Mouse (Mus musculus): ENCODE measurements around the gene Pigo. TPM values are rescaled to one million over a fixed set of nuclear protein-coding genes. Genes with fewer than 3 reads are reported as not detected.

Gene Pigo
- total RNA-seq, 2 experiments from 2014 or later = 26.1 to 26.4 TPM

DNA sequence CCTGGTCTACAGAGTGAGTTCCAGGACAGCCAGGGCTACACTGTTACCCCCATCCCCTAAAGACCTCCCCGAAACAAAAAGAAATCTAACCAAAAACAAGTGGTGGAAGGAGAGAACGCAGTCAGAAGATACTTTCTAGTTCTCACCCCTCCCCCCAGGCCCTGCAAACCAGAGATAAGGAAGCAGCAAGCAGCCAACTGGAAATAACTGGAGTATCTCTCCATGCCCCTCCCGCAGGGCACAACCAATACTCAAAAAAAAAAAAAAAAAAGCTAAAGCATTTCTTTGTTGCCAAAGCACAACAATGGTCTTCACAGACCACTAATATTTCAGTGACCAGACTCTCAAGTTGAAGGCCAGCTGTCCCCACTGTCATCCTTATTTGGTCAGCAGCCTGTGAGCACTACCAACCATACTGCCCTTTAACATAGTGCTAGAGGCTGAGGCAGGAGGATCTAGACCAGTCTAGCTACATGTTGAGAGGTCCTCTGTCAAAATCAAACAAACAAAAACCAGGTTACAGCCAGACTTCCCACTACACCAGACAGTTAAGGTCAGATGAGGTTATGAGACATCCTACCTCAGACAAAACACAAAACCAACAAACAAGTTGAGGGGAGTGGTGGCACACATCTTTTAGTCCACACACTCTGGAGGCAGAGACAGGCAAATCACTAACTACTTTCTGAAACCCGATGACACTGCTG is 12.4 kb upstream of the Pigo start:
- DNase-seq (ENCODE audit: low spot score in 2 of 2) = no peak

DNA sequence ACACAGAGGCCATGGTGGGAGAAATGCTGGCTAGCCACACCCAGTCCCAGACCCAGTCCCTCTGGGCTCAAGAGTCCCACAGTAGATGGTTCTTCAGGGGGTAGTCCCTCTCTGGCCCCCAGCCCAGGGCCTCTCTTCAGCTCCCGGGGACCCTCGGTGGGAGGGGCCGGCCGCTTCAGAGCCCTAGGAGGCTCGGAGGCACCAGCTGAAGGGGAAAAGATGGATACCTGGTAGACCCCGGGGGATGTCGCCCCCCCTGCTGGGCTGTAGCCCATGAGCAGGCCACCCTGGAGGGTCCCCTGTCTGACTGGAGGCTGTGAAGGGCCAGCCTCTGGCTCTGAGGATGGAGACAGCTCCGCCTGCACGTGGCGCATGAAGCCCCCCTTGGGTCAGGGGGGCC is 10.7 kb upstream of the Pigo start:
- DNase-seq (ENCODE audit: low spot score in 2 of 2) = no peak

DNA sequence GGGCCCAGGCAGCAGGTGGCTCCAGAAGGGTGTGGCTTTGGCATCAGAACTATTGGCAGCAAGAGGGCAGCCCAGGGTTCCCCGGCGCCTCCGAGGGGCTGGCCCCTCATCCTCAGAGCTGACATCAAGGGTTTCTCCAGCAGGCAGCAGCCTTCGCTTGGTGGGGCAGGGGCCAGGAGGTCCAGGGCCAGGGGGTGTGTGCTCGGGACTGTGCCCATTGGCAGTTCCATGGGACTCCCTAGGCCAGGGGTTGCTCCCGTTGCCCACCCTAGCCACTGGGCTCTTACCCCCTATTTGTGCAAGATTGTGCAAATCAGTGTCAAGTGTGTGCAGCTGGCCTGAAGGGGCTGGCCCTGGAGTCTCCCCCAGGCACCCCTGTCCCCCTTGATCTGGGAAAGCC is 10.2 kb upstream of the Pigo start:
- no peak for DNase-seq (ENCODE audit: low spot score in 2 of 2)

DNA sequence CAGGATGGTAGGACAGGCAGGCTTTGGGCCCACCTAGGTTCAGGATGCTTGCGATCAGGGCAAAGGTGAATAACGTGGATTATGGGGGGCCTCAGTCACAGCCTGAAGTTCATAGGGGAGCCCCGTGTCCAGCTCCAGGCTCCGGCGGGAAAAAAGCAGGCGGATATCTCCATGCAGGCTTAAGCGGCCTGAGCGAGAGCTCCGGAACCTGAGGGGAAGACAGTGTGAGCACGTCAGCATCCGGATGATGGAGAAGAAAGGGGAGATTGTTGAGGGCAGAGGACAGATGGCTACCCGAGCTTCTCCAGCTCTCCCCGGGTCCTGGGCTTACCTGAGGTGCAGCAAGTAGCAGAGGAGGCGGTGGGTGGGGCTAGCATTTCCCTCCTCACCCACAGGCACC is 7.9 kb upstream of the Pigo start:
- no peak for DNase-seq (ENCODE audit: low spot score in 2 of 2)

DNA sequence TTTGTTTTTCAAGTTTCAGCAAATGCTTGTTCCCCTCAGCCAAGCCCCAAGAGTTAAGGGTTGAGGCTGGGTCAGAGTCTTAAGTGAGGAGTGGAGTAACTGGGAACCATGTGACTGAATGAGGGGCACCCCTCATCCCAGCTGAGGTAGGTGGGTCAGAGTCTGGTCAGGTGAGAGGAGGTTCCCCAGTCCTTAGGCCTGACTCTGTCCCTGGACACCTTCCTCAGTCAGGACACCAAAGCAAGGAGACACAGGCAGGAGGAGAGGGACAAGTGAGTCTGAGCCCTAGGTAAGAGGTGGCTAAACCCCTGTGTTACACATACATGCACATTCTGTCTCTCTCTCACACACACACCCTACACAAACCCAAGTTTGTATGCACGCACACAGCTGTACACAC is 6.9 kb upstream of the Pigo start:
- DNase-seq (ENCODE audit: low spot score in 2 of 2) = no peak

DNA sequence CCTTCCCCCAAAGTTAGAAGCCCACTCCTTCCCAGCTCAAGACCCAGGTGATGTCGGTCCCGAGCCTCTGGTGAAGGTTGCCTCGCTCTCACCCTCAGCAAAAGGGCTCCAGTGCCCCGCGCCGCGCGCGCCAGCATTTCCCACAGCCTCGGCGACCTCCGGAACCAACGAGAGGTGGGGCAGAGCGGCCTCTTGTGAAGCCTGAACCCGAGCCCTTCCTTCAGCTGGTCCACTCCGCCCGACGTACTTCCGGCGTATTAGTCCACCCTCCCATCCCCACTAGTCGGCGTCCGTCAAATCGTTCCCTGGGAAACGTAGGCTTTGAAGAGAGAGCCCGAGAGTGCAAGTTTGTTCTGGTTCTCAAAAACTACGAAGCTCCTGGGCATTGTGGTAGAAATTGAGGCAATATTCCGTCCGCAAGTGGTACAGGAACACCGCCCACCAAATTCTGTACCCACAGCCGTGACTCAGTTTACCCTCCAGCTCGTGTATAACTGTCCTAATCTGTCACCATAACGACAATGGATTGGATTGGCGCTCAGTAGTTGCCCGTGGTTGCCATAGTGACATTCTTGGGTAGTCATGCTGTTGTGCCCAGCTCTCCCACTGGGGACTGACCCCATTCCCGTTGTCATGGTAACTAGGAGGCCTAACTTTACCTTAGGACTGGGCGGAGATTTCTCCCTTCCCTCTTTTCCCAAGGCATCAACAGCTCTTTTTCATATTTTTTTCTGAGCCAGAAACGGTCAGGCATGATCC is 5.8 kb upstream of the Pigo start, which contains the start of gene Stoml2:
Stoml2 (minus strand) TSS at position 474 of the 759 bp plus-strand sequence.
- peak; percentile 93 to 95 for DNase-seq (ENCODE audit: low spot score in 2 of 2)

DNA sequence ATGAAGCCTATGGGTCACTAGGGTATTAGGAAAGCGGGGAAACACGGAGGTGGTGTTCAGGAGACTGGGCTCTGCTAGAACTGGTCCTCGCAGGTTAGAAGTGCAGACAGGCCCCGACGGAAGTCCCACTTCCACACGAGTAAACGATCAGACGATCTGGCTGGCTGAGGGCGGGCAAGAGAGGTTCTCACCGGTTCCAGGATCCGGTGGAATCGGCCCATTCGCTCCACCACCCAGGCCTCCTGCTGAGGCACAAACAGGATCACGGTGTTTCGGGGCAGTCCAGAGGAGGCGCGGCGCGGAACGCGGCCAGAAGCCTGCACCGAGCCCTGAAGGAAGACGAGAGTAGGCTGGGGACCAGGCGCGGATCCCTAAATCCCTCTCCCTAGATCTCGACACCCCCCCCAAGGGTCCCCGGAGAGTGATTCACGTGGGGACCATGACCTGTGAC is 5.2 kb upstream of the Pigo start:
- no peak for DNase-seq (ENCODE audit: low spot score in 2 of 2)

DNA sequence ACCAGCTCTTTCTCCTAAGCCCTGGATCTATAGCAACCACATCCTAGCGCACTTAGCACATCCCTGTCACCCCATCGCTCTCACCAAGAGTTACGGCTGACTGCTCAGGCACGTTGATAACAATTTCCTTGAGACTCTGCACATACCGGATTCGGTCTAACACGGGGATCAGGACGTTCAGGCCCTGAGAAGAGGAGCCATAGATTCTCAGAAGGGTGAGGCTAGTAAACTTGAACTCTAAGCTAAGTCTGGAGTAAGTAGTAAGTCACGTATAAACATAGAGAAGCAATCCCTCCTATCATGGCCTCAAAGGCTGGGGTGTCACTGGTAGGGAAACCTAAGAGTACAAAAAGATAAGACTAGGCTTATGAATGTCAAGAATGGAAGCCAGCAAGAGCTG is 4.7 kb upstream of the Pigo start:
- no peak for DNase-seq (ENCODE audit: low spot score in 2 of 2)

DNA sequence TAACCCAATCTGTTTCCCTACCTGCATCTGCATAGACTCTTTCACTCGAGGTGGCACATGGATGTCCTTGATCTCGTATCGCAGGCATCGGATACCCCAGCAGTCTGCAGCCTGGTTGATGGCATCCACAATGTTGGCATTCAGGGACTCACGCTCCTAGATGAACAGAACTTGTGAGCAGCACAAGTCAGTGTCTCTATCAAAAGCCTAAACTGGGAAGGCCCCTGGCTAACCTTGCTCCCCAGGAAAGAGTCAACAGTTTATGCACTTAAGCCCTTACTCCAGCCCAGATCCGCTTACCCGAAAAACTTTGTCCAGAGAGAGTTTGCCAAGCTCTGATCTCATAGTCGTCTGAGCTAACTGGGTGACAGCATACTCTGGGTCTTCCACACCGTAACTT is 4.1 kb upstream of the Pigo start:
- no peak for DNase-seq (ENCODE audit: low spot score in 2 of 2)

DNA sequence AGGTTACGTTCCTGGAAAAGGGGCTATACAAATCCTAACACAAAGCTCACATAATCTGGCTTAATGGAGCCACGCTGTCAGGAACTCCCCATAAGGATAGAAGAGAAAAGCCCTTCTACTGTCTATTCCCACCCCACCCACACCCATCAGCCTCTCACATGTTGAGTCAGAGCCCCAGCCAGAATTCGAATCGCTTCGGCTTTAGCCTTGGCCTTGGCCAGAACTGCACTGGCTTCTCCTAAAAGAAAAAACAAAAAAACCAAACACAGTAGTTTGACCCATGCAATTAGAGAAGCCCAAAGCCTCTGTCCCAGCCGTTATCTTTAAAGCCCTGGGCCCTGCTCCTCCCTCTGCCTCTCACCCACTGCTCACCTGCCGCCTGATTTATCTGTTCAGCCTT is 3.5 kb upstream of the Pigo start:
- no peak for DNase-seq (ENCODE audit: low spot score in 2 of 2)

DNA sequence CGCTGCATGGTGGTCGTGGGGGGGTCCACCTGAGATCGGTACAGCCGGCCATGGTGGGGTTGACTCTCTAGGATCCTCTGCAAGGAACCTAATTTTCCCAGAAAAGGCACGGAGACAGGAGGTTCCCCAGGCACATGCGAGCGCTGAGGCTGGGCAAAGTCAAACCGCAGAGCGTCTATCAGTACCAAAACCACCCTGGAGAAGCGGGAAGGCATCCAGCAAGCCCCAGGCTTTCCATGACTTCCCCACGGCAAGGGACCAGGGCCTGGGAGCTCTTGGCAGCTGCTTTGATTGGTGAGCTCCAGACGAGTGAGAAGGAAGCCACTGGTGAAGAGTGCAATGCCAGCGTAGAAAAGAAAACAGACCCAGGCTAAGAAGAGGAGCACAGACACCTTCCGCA is 946 bp downstream of the Pigo start:
- no peak for DNase-seq (ENCODE audit: low spot score in 2 of 2)

DNA sequence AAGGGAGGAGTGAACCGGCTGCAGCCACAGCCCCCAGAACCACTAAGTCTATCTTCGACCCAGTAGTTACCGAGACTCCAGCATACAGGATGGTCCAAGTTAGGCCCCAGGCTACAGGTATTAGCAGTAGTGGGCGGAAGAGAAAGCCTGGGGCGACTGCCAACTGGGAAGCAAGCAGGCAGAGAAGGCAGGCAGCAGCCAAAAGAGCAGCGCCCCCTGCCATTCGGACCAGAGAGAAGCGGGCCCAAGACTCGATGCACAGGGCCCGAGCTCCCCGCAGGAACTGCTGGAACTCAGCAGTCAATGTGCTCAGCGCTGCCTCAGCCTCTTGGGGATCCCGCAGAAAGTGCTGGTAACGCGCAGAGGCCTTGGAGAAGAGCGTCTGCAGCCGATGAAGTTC is 4.3 kb downstream of the Pigo start:
- DNase-seq (ENCODE audit: low spot score in 2 of 2) = no peak

DNA sequence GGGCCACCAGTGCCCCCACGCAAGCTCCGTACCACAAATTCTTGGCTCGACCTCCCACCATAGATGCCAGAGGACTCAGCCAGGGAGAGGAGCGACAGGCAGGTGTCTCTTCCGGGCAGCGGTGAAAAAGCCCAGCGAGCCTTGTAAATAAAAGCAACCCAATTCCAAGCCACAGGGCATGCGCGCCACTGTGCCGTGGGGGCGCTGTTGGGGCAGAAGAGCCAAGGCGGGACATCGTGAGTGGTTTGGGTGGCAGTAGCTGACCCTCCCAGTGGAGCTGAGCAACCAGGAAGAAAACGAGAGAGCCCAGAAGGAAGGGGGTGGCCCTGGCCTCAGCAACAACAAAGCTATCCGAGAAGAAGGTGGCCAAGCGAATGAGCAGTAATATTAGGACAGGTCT is 4.7 kb downstream of the Pigo start:
- no peak for DNase-seq (ENCODE audit: low spot score in 2 of 2)

DNA sequence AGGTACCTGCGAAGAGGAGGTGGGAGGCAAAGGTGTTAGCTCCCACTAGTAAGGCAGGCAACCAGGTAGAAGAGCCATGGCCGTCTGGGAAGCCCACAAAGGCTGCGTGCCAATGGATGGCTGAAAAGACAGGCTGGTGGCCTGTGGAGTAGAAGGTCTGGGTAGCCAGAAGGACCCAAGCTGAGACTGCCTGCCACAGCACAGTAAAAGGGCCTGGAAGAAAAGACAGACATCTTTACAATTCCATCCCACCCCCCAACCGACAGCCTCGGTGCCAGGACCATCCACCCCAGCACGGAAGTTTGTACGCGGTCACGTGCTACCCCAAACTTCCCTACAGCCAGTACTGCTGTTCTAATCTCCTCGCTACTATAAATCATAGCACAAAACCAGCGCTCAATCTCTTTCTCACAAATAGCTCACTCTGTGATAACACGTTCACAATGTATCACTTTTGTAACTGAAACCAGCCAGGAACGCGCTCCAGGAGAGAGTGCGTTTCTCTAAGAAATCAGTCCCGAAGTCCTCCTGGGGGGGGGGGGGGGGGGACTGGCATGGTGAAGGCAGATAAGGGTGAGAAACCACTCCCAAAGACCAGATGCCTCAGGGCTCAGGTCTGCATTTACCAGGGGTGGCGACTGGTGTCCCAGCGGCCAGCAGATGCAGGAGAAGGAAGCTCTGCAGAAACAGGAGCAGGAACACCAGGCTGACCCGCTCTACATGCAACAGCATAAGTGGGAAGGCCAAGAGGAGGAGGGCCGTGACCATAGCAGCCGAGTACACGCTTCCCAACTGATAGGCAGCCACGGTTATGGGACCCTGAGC is 5.8 kb downstream of the Pigo start:
- no peak for DNase-seq (ENCODE audit: low spot score in 2 of 2)

DNA sequence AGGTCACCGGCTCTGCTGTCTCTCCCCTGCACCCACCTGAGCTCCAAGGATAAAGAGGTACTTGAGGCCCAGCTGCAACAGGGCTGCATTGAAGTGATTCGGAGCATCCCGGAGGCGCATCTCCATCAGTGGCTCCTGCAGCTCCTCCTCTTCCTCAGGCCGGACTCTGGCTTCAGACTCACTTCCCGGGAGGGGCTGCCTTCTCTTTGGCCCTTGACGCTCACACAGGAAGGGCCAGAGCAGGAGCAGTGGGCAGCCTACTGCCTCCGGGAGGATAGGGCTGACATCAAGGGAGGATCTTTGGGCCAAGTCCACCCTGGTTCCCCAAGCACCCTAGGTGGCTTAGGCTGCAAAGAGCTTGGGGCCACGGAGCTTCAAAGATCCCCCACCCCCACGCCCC is 6.4 kb downstream of the Pigo start:
- no peak for DNase-seq (ENCODE audit: low spot score in 2 of 2)

DNA sequence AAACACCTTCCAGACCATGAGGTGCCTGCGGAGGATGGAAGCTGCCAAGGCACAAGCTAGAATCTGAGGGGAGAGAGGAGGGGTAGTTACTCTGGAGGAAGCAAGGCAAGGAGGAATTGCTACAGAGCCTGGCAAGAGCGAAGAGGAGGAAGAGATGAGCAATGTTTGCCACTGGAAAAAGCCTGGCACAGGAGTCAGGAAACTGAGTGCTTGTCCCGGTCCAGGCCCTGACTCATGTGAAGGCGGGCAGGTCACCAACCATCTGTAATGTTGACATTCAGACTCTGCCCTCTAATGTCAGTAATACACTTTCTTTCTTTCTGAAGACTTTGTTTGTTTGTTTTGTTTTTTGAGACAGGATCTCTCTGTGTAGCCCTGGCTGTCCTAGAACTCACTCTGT is 7.5 kb downstream of the Pigo start:
- no peak for DNase-seq (ENCODE audit: low spot score in 2 of 2)

DNA sequence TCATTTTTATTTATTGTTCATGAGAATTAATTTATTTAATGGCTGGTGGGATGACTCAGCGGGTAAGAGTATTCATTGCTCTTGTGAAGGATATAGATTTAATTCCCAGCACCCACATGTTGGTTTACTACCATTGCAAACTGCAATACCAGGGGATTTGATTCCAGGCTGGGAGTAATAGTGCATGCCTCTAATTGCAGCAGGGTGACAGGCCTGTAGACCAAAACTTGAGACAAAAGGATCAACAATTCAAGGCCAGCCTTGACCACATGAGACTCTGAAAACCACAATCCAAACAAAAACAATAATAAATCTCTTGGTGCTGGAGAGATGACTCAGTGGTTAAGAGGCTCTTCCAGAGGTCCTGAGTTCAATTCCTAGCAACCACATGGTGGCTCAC is 13.5 kb downstream of the Pigo start:
- DNase-seq (ENCODE audit: low spot score in 2 of 2) = no peak

DNA sequence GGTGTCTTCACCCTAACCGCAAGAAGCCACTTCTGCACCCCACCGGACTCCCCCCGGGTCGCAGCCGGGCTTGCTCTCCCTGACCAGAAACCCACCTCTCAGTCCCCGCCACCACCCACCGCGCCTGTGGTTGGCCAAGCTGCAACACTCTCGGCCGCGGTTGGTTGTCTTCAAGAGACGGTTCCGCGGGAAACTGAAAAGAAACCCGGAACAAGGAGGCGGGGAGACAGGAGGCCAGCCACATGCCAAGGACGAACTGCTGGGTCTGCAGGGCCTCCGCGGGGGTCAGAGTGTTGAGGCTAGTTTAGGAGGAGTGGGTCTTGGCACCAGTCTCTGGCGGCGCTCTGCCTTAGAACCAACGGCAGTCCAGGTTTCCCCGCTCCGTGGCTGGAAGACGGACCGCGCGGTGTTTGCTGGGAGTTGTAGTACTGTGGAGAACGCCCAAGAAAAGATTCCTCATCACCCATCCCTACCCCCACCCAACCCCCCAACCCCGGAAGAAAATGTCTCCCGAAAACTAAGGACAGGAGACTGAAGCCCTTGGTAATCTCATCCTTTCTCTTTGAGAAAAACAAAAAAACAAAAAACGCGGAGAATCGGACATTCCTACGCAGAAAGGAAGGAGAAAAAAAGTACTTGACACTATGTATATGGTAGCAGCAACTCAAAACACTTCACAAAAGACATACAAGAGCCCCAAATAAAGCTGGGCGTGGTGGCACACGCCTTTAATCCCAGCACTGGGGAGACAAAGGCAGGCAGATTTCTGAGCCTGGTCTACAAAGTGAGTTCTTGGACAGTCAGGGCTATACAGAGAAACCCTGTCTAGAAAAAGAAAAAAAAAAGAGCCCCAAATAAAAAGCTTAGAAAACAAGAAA is 15.2 kb downstream of the Pigo start, which contains the start of gene Fancg:
Fancg (minus strand) TSS at position 346 of the 878 bp plus-strand sequence.
- peak; percentile 75 to 90 for DNase-seq (ENCODE audit: low spot score in 2 of 2)

DNA sequence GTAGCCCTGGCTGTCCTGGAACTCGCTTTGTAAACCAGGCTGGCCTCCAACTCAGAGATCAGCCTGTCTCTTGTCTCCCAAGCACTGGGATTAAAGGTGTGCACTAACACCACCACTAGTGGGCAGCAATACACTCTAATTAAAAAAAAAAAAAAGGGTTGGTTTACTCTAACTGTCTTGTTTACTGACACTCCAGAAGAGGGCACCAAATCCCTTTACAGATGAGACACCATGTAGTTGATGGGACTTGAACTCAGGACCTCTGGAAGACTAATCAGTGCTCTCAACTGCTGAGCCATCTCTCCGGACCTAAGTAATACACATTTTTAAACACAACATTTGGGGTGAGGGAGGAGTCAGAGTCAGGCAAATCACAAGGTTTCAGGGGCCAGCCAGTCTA is 19.9 kb downstream of the Pigo start:
- peak in 1 of 2 experiments; percentile 50 for DNase-seq (ENCODE audit: low spot score in 2 of 2)

DNA sequence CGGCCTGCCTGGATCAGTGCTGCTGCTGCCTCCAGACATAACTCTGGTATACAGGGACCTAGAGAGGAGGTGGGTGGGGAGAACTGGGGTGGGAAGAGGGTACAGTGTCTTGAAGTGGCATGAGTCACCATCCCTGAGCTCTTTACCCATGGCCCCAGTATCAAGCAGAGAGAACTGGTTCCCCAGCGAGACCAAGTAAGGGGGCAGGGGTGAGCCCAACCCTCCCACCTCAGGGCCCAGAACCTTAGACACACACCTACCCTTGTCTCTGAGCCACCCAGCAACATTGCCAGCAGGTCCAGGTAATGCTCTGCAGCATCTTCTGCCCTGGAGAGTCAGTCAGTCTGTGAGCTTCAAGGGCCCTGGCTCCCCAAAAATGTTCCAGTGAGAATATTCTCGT is 20.7 kb downstream of the Pigo start:
- DNase-seq (ENCODE audit: low spot score in 2 of 2) = no peak
